Mouse (Mus musculus) v-Abl transformed pro-B cells (cell line): Measurements from ENCODE around the gene Larp4.
"Not testable (repeated sequence)": the region's sequence is repeated elsewhere in the genome, so short reads cannot be mapped to it uniquely, and the experiment has no call there.

ENCODE experiments used
- in situ Hi-C, 2 experiments: fragments of 400-800 bp; cut with MboI; formaldehyde crosslinking; loops; one replicate each; pipeline ENCODE4 v1.15.1; 2025; ENCODE audit not compliant: unreplicated experiment in 2 of 2

The Larp4 gene

GRCm38 (mm10) chr15:99969765-99970164 is at the start of gene Larp4:
Gene Larp4, plus strand, starts transcription at chr15:99970065.
- in situ Hi-C loops = not testable (repeated sequence)

GRCm38 (mm10) chr15:99931231-99931630 is 38.6 kb upstream of the Larp4 start:
- in situ Hi-C loops = no loop called here

- in situ Hi-C loops = no loop called here
Observed at GRCm38 (mm10) chr15:99934501-99934900, 35.4 kb upstream of the Larp4 start.

GRCm38 (mm10) chr15:99936659-99937058 is 33.2 kb upstream of the Larp4 start:
- in situ Hi-C loops = no loop called here

DNA sequence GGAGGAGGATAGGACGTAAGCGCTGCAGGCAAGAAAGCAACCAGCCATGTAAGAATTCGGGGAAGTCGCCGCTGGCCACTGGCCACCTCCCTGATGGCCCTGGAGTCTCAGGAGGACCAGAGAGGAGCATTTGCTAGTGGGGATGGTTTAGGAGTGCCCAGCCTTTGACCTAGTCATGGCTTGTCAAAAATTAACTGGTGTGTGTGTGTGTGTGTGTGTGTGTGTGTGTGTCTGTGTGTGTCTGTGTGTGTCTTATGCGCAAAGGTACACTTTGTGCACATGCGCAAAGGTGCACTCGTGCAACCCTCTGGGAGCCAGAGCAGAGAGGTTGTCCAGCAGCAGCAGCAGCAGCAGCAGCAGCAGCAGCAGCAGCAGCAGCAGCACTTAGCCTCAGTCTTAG is 32.0 kb upstream of the Larp4 start:
- in situ Hi-C loops = no loop called here

GRCm38 (mm10) chr15:99940426-99940825 is 29.4 kb upstream of the Larp4 start:
- in situ Hi-C loops = no loop called here

DNA sequence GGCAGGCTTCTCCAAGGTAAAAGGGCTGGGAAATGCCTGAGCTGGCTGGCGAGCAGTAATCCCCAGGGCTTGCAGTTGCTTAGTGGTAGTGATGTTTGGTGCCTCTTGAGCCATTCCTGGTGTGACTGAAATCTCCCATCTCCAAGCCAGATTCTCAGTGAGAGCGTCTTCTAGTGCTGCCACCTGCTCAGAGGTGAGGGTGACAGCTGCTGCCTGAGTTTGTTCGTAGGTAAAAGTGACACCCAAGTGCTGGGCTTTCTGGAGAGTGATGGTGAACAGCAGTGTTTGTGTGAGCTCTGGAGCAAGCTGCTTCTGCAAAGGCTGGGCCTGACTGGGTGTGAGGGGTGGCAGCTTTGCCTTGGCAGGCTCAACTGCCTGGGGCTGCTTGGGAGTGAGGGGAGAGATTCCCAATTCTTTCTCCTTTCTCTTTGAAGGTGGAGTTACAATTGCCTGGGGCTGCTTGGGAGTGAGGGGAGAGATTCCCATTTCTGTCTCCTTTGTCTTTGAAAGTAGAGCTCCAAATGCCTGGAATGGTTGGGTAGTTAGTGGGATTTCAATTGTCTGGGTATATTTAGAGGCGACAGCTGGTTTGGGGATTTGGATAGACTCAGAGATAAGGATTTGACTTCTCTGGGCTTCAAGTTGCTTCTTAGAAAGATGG is 28.8 kb upstream of the Larp4 start:
- in situ Hi-C loops = no loop called here

GRCm38 (mm10) chr15:99955324-99955723 is 14.5 kb upstream of the Larp4 start:
- in situ Hi-C loops = no loop called here

DNA sequence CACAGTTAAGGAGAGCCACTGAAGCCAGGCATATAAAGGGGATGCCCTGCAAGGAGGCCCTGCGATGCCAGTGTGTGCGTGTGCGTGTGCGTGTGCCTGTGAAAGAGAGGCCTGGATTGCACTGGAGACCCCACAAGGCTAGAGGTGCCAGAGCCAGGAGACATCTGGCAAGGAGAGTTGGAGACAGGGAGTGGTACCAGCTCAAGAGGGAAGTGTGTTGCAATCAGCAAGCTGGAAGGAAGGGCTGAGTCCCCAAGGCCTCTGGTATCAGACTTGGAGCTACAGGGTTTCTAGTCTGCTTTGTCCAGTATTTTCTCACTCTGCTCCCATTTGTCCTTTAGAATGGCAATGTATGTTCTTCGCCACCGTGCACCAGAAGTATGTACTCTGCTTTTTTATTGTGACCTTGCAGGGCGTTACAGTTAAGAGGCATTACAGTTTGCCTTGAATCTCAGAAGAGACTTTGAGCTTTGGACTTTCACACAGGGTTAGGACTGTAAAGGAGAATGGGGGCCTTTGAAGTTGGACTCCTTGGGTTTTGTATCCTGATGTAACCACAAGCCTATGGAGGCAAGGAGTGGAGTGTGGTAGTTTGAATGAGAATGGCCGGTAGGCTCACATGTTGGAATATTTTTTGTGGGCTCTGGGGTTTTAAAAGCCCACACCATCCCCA is 4.6 kb upstream of the Larp4 start:
- in situ Hi-C loops = no loop called here

- in situ Hi-C loops = no loop called here
Observed at GRCm38 (mm10) chr15:99966961-99967360, 2.9 kb upstream of the Larp4 start, which contains the start of gene Fam186a. Gene Fam186a, minus strand, starts transcription at chr15:99967061.

DNA sequence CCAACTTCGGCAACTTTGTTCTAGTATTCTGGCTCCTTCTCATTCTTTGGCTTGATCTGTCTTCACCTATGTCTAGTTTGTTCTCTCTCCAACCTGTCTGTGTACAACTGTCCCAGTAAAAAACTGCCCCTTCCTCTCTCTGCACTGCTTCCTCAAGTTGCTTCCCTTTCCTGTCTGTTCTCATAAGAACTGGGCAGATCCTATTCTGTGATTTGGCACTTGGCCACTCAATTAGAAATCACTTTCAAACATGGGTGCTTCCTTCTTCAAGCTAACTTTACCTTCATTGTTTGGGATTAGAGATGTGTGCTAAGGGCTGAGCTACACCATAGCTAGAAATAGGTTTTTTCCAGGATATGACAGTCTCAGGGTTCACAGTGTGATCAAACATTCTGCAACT is 741 bp downstream of the Larp4 start:
- in situ Hi-C loops = no loop called here

DNA sequence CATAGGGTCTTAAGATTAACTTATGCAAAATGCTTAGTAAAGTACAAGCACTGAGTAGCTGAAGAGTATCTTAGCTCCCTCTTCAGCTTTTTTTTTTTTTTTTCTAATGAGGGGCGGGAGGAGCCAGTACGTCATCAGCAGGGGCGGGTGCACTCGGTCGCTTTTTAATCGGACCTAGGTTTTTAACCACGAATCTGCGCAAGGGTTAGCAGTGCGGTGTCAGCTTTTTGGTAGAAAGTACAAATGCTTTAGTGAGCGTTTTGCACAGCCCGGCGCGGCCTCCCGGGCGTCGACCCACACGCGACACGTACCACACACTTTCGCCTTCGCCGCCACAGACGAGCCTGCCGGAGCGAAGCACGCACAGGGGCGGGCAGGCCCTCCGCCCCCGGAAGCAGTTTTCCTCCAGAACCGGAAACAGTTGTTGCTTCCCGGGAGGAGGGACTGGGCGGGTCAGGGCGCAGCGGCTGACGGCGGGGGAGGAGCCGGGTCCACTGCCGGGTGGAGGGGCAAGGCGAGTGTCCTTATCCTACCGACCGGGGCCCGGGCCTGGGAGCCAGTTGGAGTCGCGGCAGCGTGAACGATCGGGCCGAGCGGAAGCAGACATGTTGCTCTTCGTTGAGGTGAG is 2.6 kb downstream of the Larp4 start:
- in situ Hi-C loops = no loop called here

DNA sequence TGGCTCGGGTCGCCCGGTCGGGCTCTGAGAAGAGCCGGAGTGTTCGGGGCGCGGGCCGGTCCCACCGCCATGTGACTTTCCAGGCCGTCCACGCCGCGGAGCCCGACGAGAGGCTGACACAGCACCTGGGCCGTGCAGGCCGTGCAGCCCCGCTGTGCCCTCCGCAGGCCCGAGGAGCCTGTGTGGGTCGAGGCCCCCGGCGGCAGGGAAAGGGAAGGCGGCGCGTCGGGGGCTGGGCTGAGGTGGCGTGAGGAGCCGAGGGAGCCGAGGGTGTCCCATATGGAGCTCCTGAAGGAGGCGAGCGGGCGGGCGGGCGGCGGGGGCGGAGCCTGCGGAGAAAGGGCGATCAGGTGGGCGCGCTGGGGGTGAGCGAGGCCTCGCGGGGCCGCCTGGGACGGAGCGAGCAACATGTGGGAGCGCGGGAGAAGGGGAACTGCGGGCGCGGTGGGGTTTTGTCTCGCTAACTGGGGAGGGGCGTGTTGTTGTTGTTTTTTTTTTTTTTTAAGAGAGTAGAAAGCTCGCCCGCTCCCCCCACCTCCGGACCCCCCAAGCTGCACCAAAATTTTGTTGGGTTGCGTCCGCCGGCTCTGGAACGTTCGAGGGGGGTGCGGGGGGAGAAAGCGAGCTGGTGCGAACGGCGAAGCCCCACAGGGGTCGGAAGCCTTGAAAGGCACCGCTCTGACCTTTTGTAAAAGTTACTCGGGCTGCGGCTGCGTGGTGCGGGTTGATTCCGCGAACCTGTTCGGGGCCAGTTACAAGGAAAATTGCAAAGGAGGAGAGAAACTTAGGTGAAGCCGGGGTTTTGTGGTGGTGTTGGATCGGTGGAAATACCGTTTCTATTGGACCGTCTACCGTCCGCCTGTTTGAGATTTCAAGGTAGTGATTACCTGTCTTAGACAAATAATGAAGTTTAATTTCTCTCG is 3.4 kb downstream of the Larp4 start:
- in situ Hi-C loops = no loop called here

- in situ Hi-C loops = no loop called here
Observed at GRCm38 (mm10) chr15:99974476-99975220, 4.8 kb downstream of the Larp4 start.

GRCm38 (mm10) chr15:99976121-99976520 is 6.3 kb downstream of the Larp4 start:
- in situ Hi-C loops = not testable (repeated sequence)

GRCm38 (mm10) chr15:99979266-99979665 is 9.4 kb downstream of the Larp4 start:
- in situ Hi-C loops = no loop called here

GRCm38 (mm10) chr15:99979715-99980114 is 9.8 kb downstream of the Larp4 start:
- in situ Hi-C loops = no loop called here

DNA sequence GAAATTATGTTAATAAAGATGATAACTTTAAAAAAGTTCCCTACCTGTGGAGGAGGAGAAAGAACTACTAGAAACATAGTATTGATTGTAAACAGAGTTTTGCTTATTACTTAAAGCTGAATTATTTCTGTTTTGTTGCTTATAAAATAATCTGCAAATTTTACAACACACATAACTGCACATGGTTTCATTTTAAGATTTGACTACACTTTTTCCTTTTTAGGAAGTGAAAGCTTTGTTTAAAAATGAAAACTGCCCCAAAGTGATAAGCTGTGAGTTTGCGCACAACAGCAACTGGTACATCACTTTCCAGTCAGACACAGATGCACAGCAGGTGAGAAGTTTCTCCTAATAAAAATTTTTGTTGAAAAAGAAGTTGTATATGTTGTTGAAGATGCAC is 23.2 kb downstream of the Larp4 start:
- in situ Hi-C loops = no loop called here

DNA sequence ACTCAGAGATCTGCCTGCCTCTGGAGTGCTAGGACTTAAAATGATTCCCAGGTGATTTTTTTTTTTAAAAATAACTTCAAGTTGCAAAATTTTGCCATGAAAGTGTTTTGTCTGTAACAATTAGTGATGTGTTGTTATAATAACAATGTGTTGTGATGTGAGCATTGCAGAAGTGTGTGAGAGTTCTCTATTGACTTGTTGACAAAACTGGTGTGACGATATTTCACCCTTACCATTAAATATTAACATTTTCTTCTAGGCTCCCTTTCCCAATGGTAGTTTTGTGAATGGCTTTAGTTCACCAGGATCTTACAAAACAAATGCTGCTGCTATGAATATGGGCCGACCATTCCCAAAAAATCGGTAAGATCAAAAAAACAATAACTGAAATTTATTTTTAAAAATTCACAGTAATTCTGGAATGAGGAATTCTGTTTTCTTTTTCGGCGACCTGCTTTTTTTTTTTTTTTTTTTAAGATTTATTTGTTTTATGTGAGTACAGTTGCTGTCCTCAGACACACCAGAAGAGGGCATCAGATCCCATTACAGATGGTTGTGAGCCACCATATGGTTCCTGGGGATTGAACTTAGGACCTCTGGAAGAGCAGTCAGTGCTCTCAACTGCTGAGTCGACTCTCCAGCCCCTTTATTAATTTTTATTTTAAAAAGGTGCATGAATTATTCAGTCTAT is 27.4 kb downstream of the Larp4 start:
- in situ Hi-C loops = no loop called here

GRCm38 (mm10) chr15:99999390-99999789 is 29.5 kb downstream of the Larp4 start:
- in situ Hi-C loops = no loop called here
